Mouse (Mus musculus): ENCODE results near the gene Slc25a3. TPM values are rescaled to one million over a fixed set of nuclear protein-coding genes. Genes with fewer than 3 reads are reported as not detected.

Gene Slc25a3
- polyA plus RNA-seq (2012; rRNA removed) = 228 and 232 TPM in 2 replicates

DNA sequence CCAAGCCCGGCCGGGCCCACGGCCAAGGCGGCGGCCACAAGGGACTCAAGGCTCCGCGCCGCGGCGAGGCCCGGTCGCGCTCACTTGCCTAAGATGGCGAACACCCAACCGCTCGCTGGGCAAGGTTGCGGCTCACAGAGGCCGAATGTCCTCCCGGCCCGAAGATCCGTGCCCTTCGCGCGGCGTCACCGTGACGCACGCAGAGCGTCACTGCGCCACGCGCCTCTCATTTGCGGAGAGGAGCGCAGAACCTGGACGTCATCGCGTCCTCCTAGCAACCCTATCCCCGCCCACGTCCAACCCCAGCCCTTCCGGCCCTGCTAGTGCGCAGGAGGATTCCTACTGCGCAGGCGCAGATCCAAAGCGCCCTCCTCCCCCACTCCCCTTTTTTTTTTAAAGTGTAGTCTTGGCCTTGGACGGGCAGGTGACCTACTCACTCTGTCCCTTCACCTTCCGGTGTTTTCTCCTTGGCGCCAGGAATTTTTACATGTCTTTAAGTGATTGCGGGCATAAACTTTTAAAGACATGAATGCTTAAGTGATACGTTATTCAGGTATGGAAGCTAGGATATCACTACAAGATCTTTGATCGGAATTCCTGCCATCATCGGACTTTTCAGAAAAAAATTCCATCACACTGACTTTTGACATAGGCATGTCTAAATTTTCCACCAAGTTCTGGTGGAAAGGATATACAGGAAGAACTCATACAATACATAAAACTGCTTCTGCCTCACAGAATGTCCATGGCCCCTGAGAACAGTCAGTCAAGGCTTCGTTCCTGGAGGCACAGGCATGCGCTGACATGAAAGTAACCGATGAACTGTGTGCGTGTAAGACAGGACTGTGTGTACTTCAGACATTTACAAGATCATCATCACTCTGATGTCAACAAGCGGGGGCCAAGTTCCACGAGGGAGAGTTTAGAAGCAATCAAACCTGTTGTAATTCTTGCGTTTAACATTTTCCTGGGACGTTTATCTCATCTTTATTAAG is at the start of gene Slc25a3:
Gene Slc25a3 (minus strand): TSS at position 232 of the 995 bp plus-strand sequence.
- H3K4me1 ChIP-seq (ENCODE audit: control insufficient read depth, insufficient read depth, low read length) = peaks cover 3% of the 10 kb centered on the region; the same call in 1 of the 2 replicates
- WGBS = 8% methylated on average over 59 of the region's 59 CpGs
- DNase-seq = peak; percentile 98
- H3K4me3 ChIP-seq (replicated peaks; ENCODE audit: extremely low read depth, low read depth, low read length) = peak within 1 kb of the TSS; percentile 90
- no peak for TF ChIP-seq CTCF (IDR thresholded peaks at IDR 0.05; ENCODE audit: insufficient read depth, low read length)
- peak; percentile 99 for TF ChIP-seq POLR2A (IDR thresholded peaks at IDR 0.05; ENCODE audit: borderline replicate concordance, extremely low read depth, low read depth, low read length)

DNA sequence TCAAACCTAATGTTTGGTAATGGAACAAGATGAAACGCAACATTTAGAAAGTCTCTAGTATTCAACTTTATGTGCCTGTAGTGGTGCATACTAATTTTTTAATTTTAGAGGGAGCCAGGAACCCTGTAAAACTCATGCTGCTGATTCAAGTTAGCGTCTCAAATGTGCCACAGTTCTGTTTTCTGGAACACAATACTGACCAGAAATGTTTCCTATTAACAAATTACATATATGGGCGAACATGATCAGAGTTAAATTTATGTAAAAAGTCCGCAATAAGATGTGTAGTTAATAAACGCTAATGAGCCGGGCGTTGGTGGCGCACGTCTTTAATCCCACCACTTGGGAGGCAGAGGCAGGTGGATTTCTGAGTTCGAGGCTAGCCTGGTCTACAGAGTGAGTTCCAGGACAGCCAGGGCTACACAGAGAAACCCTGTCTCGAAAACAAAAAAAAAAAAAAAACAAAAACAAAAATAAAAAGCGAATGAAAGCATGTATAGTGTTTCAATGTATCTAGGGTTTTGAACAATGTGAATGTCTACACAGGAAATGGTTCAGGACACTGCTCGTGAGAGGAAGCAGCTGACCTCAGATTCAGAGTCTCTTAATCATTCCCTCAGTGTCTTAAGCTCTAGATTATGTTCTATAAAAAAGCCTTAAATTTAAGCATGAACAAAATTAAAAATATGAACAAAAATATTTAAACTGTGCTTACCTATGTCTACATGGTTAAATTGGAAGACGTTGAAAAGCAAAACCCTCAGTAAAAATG is 48.7 kb upstream of the Slc25a3 start:
- H3K4me1 ChIP-seq (ENCODE audit: control insufficient read depth, insufficient read depth, low read length) = no peaks in the 10 kb centered on the region; the same call in 1 of the 2 replicates
- DNase-seq = no peak
- WGBS = 67% methylated on average over 14 of the region's 14 CpGs
- TF ChIP-seq CTCF (IDR thresholded peaks at IDR 0.05; ENCODE audit: insufficient read depth, low read length) (no peak), POLR2A (IDR thresholded peaks at IDR 0.05; ENCODE audit: borderline replicate concordance, extremely low read depth, low read depth, low read length) (no peak)
- H3K4me3 ChIP-seq (replicated peaks; ENCODE audit: extremely low read depth, low read depth, low read length) = no peak overlapping the region

DNA sequence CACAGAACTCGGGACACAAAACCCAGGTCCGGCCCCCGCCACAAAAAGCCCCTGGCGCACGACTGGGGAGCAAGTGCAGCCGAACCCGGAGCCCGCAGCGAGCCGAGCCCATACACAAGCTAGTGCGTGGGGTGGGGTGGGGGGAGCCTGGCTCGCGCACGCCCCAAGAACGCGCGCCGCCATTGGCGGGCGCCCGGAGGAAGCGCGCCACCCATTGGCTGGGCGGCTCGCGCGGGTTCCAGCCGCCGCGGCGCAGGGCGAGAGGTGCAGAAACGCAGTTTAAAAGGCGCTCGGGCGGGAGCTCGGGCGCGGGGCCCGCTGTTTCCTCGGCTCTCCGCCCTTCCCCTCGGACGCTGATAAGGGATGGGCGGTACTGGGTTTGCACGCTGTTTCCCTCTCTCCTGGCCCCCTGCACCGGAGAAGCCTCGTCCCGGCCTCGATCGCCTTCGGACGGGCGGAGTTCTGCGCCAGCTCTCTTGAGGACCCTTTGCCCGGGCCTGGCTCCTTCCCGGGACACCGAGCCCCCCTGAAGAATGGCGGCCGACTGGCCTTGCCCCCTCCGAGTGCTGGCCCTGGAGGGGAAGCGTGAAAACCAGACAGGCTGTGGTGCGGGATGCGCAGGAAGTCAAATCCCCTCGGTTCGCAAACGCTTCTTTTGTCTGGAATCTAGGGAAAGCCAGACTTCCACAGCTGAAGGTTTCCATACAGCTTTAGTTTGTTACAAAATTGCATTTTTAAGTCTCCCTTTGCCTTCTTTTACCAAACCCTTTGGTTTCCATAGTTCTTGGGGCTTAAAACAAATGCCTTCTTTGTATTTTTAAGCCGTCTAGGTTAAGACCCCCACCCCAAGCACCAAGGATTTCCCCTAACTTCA is 47.8 kb upstream of the Slc25a3 start:
- WGBS = under 1% methylated on average over 66 of the region's 68 CpGs
- TF ChIP-seq POLR2A (IDR thresholded peaks at IDR 0.05; ENCODE audit: borderline replicate concordance, extremely low read depth, low read depth, low read length) = peak; percentile 65
- no peak for TF ChIP-seq CTCF (IDR thresholded peaks at IDR 0.05; ENCODE audit: insufficient read depth, low read length)
- Histone ChIP-seq H3K4me1 (ENCODE audit: control insufficient read depth, insufficient read depth, low read length) (peaks cover 5% of the 10 kb centered on the region), H3K4me3 (replicated peaks; ENCODE audit: extremely low read depth, low read depth, low read length) (peak overlapping the region; percentile 86)
- peak; percentile 95 for DNase-seq

DNA sequence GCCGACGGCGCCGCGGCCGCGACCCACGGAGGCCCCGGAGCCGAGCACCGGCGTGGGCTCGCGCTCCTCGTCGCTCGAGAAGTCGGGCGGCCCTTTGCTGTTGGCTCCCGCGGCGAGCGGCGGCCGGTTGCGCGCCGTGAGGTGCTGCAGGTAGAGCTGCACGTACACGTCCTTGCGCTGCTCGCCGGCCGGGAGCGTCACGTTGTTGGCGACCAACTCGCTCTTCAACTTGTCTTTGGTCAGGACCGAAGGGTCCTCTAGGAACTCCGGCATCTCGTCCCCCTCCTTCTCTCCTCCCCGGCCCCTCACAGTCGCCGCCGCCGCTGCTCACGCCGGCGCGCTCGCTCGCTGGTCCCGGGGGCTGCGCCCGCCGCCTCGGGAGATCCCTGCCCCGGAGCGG is 47.2 kb upstream of the Slc25a3 start:
- peaks cover 5% of the 10 kb centered on the region for H3K4me1 ChIP-seq (ENCODE audit: control insufficient read depth, insufficient read depth, low read length)
- under 1% methylated on average over 59 of the region's 59 CpGs for WGBS
- DNase-seq = no peak
- TF ChIP-seq CTCF (IDR thresholded peaks at IDR 0.05; ENCODE audit: insufficient read depth, low read length) = no peak
- no peak for TF ChIP-seq POLR2A (IDR thresholded peaks at IDR 0.05; ENCODE audit: borderline replicate concordance, extremely low read depth, low read depth, low read length)
- H3K4me3 ChIP-seq (replicated peaks; ENCODE audit: extremely low read depth, low read depth, low read length) = peak overlapping the region; percentile 86

DNA sequence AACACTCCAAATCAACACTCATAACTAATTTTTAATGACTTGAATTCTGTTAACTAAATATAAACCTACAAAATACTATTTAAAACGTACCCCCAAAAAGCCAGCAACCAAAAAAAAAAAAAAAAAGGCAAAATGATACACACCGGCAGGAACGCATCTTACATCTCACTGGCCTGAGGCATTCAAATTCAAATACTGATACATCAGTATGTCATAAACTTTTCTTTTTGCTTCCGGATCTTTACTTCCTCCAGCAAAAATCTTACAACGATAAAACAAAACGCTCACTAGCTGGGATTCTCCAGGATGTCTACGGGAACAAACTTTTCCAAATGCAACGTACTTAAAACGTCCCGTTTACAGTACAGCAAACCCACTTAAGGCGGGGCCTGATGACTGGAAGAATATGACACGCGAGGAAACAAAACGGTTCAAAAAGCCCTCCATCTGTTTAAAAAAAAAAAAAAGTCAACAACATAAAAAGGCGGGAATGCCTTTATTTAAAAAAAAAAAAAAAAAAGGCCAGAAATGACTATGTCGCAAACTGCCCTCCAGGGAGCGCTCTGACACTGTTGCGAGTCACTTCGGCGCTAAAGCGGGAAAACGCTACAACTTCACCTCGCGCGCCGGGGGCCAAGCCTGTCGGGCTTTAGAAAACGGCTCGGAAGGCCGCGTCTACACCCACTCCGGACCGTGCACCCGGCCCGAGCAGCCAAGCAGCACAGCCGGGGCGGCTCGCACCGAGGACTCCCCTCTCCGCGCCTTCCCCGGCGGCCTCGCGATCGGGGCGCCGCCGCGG is 46.5 kb upstream of the Slc25a3 start:
- peak; percentile 82 for DNase-seq
- TF ChIP-seq CTCF (IDR thresholded peaks at IDR 0.05; ENCODE audit: insufficient read depth, low read length) = peak; percentile 78
- peak; percentile 50; the same call in 1 of the 2 replicates for TF ChIP-seq POLR2A (IDR thresholded peaks at IDR 0.05; ENCODE audit: borderline replicate concordance, extremely low read depth, low read depth, low read length)
- WGBS = under 1% methylated on average over 50 of the region's 50 CpGs
- Histone ChIP-seq H3K4me3 (replicated peaks; ENCODE audit: extremely low read depth, low read depth, low read length) (peak overlapping the region; percentile 86), H3K4me1 (ENCODE audit: control insufficient read depth, insufficient read depth, low read length) (peaks cover 5% of the 10 kb centered on the region)

DNA sequence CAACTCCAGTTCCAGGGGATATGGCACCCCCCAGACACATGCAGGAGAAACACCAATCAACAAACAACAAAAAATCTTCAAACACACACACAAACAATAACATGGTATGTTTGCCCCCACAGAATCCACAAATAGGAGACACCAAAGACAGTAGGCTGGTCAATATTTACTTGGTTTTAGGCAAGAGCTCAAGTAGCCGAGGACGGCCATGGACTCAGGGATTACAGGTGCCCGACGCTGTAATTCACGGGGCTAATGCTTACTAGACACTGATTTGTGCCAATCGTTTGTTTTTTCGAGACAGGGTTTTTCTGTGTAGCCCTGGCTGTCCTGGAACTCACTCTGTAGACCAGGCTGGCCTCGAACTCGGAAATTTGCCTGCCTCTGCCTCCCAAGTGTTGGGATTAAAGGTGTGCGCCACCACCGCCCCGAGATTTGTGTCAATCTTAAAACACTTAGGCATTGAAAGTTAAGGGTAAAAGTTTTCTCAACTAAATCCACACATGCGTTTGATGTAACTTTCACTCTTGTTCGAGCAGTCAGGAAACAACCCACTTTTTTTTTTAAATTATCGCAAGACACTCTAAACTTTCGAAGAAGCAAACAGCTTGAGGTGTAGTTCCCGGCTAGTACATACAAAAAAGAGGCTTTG is 45.7 kb upstream of the Slc25a3 start:
- no peak for TF ChIP-seq CTCF (IDR thresholded peaks at IDR 0.05; ENCODE audit: insufficient read depth, low read length)
- TF ChIP-seq POLR2A (IDR thresholded peaks at IDR 0.05; ENCODE audit: borderline replicate concordance, extremely low read depth, low read depth, low read length) = no peak
- Histone ChIP-seq H3K4me3 (replicated peaks; ENCODE audit: extremely low read depth, low read depth, low read length) (peak overlapping the region; percentile 40), H3K4me1 (ENCODE audit: control insufficient read depth, insufficient read depth, low read length) (peaks cover 5% of the 10 kb centered on the region)
- WGBS = 10% methylated on average over 17 of the region's 17 CpGs
- DNase-seq = no peak

DNA sequence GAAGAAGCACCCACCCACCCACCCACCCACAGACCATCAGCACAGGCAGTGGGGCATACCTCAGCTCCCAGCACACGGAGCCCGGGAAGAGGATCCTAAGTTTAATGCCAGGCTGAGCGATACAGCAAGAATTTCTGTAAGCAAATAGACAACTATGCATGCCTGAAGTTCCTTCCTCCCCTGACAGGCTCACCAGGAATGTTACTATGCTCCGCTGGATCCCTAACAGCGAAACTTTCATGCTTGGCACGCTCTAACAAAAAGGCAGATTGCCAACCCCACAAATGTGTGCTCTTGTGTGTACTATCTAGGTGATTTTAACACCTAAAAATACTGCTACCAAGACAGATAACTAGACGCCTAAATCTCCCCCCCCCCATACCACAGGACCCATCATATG is 43.5 kb upstream of the Slc25a3 start:
- no peak for TF ChIP-seq CTCF (IDR thresholded peaks at IDR 0.05; ENCODE audit: insufficient read depth, low read length)
- no peak for TF ChIP-seq POLR2A (IDR thresholded peaks at IDR 0.05; ENCODE audit: borderline replicate concordance, extremely low read depth, low read depth, low read length)
- Histone ChIP-seq H3K4me3 (replicated peaks; ENCODE audit: extremely low read depth, low read depth, low read length) (no peak overlapping the region), H3K4me1 (ENCODE audit: control insufficient read depth, insufficient read depth, low read length) (peaks cover 5% of the 10 kb centered on the region)
- 13% methylated on average over 7 of the region's 7 CpGs for WGBS
- DNase-seq = no peak

DNA sequence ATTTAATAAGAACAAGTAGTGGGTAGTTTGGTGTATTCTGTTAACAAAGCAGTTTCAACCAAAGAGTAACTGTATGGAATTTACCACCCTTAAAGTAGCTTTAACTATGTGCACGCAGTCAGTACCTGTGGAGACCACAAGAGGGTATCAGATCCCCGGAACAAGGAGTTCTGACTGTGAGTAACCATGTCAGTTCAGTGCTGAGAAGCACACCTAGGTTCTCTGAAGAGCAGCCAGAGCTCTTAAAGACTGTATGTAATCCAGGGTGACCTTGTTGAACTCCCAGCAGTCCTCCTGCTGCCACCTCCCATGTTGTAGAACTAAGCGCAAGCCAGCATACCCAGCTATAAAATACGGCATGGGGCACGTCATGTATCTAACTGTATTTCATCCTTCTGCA is 43.0 kb upstream of the Slc25a3 start:
- WGBS = 20% methylated on average over 5 of the region's 5 CpGs
- peak; percentile 38 for DNase-seq
- peak overlapping the region; percentile 9 for H3K4me3 ChIP-seq (replicated peaks; ENCODE audit: extremely low read depth, low read depth, low read length)
- TF ChIP-seq POLR2A (IDR thresholded peaks at IDR 0.05; ENCODE audit: borderline replicate concordance, extremely low read depth, low read depth, low read length) = no peak
- peak; percentile 39; the same call in 1 of the 2 replicates for TF ChIP-seq CTCF (IDR thresholded peaks at IDR 0.05; ENCODE audit: insufficient read depth, low read length)
- H3K4me1 ChIP-seq (ENCODE audit: control insufficient read depth, insufficient read depth, low read length) = peaks cover 5% of the 10 kb centered on the region

Measured in lung, adult 2 months (tissue).